Mouse (Mus musculus) megakaryocyte, embryonic 14.5 days (primary cell): ENCODE data around the gene Urad. TPM values are rescaled to one million over a fixed set of nuclear protein-coding genes. Genes with fewer than 3 reads are reported as not detected.
A peak's percentile ranks its signal among the peaks of the same experiment; 100 is the strongest.

ENCODE experiments used
- H3K27me3 ChIP-seq: replicated peaks from 2 replicates; pipeline ENCODE3; 2012; ENCODE audit warnings: inconsistent platforms
- H3K36me3 ChIP-seq: replicated peaks from 2 replicates; pipeline ENCODE3; 2012; ENCODE audit warnings: low read length, inconsistent platforms, mixed read lengths
- H3K4me1 ChIP-seq: 2 replicates; pipeline ENCODE4 v1.6.1; 2012; ENCODE audit warnings: inconsistent platforms
- H3K4me3 ChIP-seq: replicated peaks from 2 replicates; pipeline ENCODE3; 2012; ENCODE audit warnings: moderate library complexity, mild to moderate bottlenecking, inconsistent platforms
- H3K9me3 ChIP-seq: 2 replicates; pipeline ENCODE4 v1.6.1; 2012; ENCODE audit warnings: inconsistent platforms
- FLI1 ChIP-seq: IDR thresholded peaks from 2 replicates; pipeline ENCODE4 v1.6.1; 2012; ENCODE audit warnings: low read length, inconsistent platforms, mixed read lengths
- GATA1 ChIP-seq: IDR thresholded peaks from 3 replicates; pipeline ENCODE4 v1.6.1; 2012; ENCODE audit warnings: mixed read lengths, low read length, inconsistent platforms, borderline replicate concordance
- polyA plus RNA-seq: library from polyadenylated mRNA; stranded (reverse); fragments of >175 nt; gene quantifications from 2 replicates; pipeline ENCODE4 v1.2.3, GENCODE M21; 2012; ENCODE audit warnings: low replicate concordance; ENCODE audit not compliant: insufficient read depth

Gene Urad
- polyA plus RNA-seq, 1 experiment, result not detected

GRCm38 (mm10) chr5:147302746-147303400, 19.4 kb downstream of the Urad start:
- peaks cover 98% of the 10 kb centered on the region for H3K27me3 ChIP-seq
- H3K36me3 ChIP-seq, result no peaks in the 10 kb centered on the region
- TF ChIP-seq GATA1 (no peak), FLI1 (no peak)
- no peak overlapping the region for H3K4me3 ChIP-seq
- peaks cover 38% of the 10 kb centered on the region for H3K4me1 ChIP-seq
- H3K9me3 ChIP-seq, result peaks cover 4% of the 10 kb centered on the region

DNA sequence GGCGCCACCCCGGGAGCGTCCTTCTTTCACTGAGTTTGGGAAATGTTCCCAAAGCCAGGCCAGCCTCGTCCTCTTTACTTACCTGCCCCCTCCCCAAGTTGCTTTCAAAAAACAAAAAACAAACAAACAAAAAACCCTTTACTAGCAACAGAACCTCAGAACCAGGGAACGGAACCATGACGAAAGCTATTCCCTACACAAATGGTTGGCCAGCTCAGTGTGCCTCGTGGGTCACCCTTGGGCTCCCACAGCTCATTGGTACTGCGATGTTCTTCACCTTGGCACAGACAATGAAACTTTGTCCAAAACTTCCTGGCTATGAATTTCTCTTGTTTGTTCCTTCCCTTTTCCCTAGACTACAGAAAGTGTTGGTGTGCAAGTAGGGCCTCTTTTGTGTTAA, 20.1 kb downstream of the Urad start:
- H3K27me3 ChIP-seq, result peaks cover 98% of the 10 kb centered on the region
- no peaks in the 10 kb centered on the region for H3K36me3 ChIP-seq
- H3K4me1 ChIP-seq, result peaks cover 38% of the 10 kb centered on the region
- H3K9me3 ChIP-seq, result peaks cover 4% of the 10 kb centered on the region
- TF ChIP-seq FLI1 (no peak), GATA1 (no peak)
- no peak overlapping the region for H3K4me3 ChIP-seq

DNA sequence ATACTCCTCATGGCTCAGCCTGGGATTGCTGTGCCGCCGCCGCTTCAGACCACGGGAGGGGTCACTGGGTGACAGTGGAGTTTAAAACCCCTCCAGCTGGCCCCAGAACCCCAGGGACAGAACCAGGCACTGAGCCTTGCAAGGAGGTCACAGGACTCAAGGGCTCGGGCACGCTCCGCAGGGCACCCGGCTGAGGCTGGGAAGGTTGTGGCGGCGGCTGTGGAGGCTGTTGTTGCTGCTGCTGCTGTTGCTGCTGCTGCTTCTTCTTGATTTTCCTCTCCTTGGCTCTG, 20.5 kb downstream of the Urad start:
- Histone ChIP-seq H3K4me1 (peaks cover 35% of the 10 kb centered on the region), H3K27me3 (peaks cover 96% of the 10 kb centered on the region), H3K36me3 (no peaks in the 10 kb centered on the region), H3K4me3 (no peak overlapping the region), H3K9me3 (peaks cover 4% of the 10 kb centered on the region)
- TF ChIP-seq GATA1 (no peak), FLI1 (no peak)

DNA sequence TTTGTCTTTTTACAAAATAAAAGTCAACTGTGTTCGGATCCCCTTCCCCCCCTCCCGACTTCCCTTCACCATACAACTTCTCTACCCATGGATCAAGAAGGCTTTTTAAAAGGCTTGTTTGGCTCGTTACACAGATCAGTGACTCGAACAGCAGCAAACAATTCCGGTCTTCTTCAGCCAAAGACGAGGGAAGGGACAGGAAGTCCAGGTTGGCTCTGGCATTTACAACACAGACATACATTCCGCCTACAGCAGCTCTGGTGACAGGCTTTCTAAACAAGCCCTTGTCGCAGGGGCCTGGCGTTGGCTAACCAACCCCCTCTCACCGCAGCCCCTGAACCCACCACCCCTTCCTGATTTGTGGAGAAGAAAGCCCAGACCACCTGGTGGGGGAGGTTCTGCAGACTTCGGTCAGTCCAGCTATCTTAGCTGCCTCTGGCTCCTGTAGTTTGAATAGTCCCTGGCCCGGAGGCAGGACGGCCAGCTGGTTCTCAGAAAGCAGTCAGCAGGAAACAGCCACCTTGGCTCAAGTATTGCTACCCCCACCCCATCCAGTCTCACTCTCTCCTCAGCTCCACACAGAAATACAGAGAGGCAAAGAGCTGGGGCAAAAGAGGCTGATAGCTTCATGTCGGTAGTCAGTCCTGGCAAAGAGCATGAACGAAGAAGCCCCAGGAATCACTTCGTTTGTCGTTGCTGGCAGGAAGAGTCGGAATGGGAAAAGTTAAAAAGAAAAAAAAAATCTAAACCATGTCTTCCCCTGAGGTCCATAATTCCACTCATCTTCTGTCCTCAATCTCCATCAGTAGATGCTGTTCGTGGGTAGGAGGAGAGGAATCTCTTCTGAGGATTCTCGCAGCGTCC, 21.1 kb downstream of the Urad start:
- H3K4me3 ChIP-seq, result no peak overlapping the region
- no peak for TF ChIP-seq FLI1
- peaks cover 29% of the 10 kb centered on the region for H3K4me1 ChIP-seq
- no peaks in the 10 kb centered on the region for H3K36me3 ChIP-seq
- peaks cover 92% of the 10 kb centered on the region for H3K27me3 ChIP-seq
- peaks cover 4% of the 10 kb centered on the region for H3K9me3 ChIP-seq

GRCm38 (mm10) chr5:147300001-147300363, 22.3 kb downstream of the Urad start:
- Histone ChIP-seq H3K4me1 (peaks cover 26% of the 10 kb centered on the region), H3K9me3 (peaks cover 4% of the 10 kb centered on the region), H3K27me3 (peaks cover 90% of the 10 kb centered on the region), H3K36me3 (no peaks in the 10 kb centered on the region), H3K4me3 (peak overlapping the region; percentile 60)
- TF ChIP-seq FLI1, result no peak
- TF ChIP-seq GATA1, result no peak

DNA sequence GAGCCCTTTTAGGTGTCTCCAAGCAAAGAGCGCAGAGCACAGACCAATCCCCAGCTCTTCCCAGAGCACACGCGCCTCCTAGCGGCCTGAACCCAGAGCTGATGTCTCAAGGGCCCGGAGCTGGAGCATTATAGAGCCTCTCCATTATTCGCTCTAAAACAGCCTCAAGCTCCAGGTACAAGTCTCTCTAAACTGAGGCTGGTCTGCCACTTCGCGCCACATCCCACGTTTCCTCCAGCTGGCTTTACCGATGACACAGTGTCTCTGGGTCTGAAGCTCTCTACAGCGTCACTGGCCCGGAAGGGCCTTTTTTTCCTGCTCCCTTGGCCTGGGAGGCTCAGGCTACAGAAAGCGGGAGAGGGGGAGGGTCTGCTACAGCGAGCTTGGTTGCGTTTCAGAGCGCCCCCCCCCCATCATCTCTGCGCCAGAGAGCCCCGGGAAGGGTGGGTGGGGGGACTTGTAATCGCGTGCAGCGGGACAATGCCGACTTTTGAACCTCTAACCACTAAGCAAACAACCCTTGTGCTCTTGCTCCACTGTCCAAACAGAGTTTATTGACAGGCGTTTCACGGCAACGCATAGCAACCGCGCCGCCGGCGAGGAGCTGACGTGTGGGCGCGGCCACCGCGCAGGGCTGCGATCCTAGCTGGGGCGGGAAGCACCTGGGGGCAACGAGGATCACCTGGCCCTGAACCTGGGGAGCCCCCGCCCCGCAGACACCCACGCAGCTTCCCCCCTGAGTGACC, 22.8 kb downstream of the Urad start:
- H3K4me3 ChIP-seq, result peak overlapping the region; percentile 60
- peaks cover 90% of the 10 kb centered on the region for H3K27me3 ChIP-seq
- H3K9me3 ChIP-seq, result peaks cover 4% of the 10 kb centered on the region
- H3K36me3 ChIP-seq, result no peaks in the 10 kb centered on the region
- TF ChIP-seq FLI1 (no peak), GATA1 (no peak)
- H3K4me1 ChIP-seq, result peaks cover 21% of the 10 kb centered on the region

GRCm38 (mm10) chr5:147297249-147297648, 25.0 kb downstream of the Urad start:
- Histone ChIP-seq H3K4me1 (peaks cover 35% of the 10 kb centered on the region), H3K9me3 (peaks cover 4% of the 10 kb centered on the region), H3K36me3 (no peaks in the 10 kb centered on the region), H3K27me3 (peaks cover 84% of the 10 kb centered on the region), H3K4me3 (no peak overlapping the region)
- no peak for TF ChIP-seq GATA1
- TF ChIP-seq FLI1, result no peak

- Histone ChIP-seq H3K27me3 (peaks cover 60% of the 10 kb centered on the region), H3K4me1 (peaks cover 27% of the 10 kb centered on the region)
- no peak for TF ChIP-seq FLI1
- TF ChIP-seq GATA1, result no peak
These were observed 28.1 kb downstream of the Urad start for GRCm38 (mm10) chr5:147294121-147294520.

DNA sequence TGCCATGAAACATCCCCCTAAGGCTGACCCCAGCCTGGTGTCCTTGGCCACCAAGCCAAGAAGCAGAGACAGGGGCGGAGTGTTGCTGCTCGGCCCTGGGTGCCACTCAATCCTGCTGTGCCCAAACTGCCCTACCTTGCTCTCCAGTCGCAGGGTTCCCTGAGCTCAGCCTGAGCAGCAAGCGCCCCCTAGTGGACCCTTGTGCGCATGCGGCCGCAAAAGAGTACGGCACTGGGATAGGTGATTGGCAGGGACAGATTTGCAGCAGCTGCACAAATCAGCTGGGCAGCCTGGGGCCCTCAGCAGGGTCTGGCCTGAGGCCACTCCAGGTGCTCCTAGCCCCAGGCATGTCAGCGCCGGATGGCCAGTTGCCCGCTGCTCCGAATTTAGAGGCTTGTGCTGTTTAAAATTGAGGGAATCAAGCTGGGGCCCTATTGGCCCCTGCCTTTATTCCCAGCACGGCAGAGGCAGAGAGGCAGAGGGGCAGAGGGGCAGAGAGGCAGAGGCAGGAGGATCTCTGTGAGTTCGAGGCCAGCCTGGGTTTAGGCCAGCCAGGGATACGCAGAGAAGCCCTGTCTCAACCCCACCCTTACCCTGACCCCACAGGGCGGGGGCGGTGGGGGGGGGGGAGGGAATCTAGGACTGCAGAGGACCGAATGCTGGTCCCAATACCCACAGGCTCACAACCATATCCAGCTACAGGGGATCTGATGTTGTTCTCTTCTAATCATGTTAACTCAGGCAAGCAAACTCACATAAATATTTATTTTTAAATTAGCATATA, 28.9 kb downstream of the Urad start:
- H3K9me3 ChIP-seq, result 0 out of 2 replicates have a peak, but pooled peaks cover 7% of the 10 kb centered on the region
- peaks cover 26% of the 10 kb centered on the region for H3K4me1 ChIP-seq
- H3K36me3 ChIP-seq, result no peaks in the 10 kb centered on the region
- TF ChIP-seq GATA1, result no peak
- no peak for TF ChIP-seq FLI1
- H3K27me3 ChIP-seq, result peaks cover 56% of the 10 kb centered on the region
- peak overlapping the region; percentile 73 for H3K4me3 ChIP-seq

More at GRCm38 (mm10) chr5:147294121-147294520, 28.1 kb downstream of the Urad start:
- H3K36me3 ChIP-seq, result no peaks in the 10 kb centered on the region
- peak overlapping the region; percentile 65 for H3K4me3 ChIP-seq
- H3K9me3 ChIP-seq, result peaks cover 8% of the 10 kb centered on the region
